Mouse (Mus musculus) lung, postnatal 36 days (tissue): ENCODE results near the gene Majin.

Source experiments
- DNase-seq: peaks from one replicate; pipeline ENCODE4 v3.0.0; 2022; ENCODE audit warnings: mixed read lengths

The Majin gene

GRCm38 (mm10) chr19:6184131-6184530, at the start of gene Majin:
Gene Majin, plus strand, starts transcription at chr19:6184388.
- DNase-seq, result no peak

GRCm38 (mm10) chr19:6136397-6136796, 47.8 kb upstream of the Majin start:
- no peak for DNase-seq

GRCm38 (mm10) chr19:6139701-6140100, 44.5 kb upstream of the Majin start:
- no peak for DNase-seq

GRCm38 (mm10) chr19:6140374-6140677, 43.9 kb upstream of the Majin start:
- DNase-seq, result no peak

GRCm38 (mm10) chr19:6140678-6141393, 43.4 kb upstream of the Majin start, which contains the start of gene Batf2:
Gene Batf2, plus strand, starts transcription at chr19:6140983.
- DNase-seq, result peak; percentile 94

GRCm38 (mm10) chr19:6141394-6141749, 42.8 kb upstream of the Majin start, which contains the start of gene Arl2:
Gene Arl2, minus strand, starts transcription at chr19:6141548.
- peak; percentile 95 for DNase-seq

- DNase-seq, result no peak
These were observed 39.3 kb upstream of the Majin start for GRCm38 (mm10) chr19:6144842-6145241.

GRCm38 (mm10) chr19:6155174-6155573, 29.0 kb upstream of the Majin start:
- no peak for DNase-seq

GRCm38 (mm10) chr19:6156372-6156771, 27.8 kb upstream of the Majin start:
- DNase-seq, result no peak

GRCm38 (mm10) chr19:6157220-6157619, 27.0 kb upstream of the Majin start:
- no peak for DNase-seq

- DNase-seq, result peak; percentile 81
These were observed 20.2 kb upstream of the Majin start for GRCm38 (mm10) chr19:6163872-6164547.

GRCm38 (mm10) chr19:6166750-6167149, 17.4 kb upstream of the Majin start:
- DNase-seq, result no peak

GRCm38 (mm10) chr19:6171215-6171614, 13.0 kb upstream of the Majin start:
- no peak for DNase-seq

GRCm38 (mm10) chr19:6174771-6175170, 9.4 kb upstream of the Majin start:
- no peak for DNase-seq

- no peak for DNase-seq
These were observed 5.4 kb upstream of the Majin start for GRCm38 (mm10) chr19:6178775-6179174.

- DNase-seq, result no peak
These were observed 2.6 kb upstream of the Majin start for GRCm38 (mm10) chr19:6181629-6182028.

GRCm38 (mm10) chr19:6182534-6182933, 1.7 kb upstream of the Majin start:
- DNase-seq, result no peak

GRCm38 (mm10) chr19:6204265-6204664, 20.1 kb downstream of the Majin start:
- no peak for DNase-seq

- peak; percentile 75 for DNase-seq
These were observed 22.5 kb downstream of the Majin start for GRCm38 (mm10) chr19:6206716-6207115.

GRCm38 (mm10) chr19:6216046-6216705, 32.0 kb downstream of the Majin start:
- DNase-seq, result no peak

GRCm38 (mm10) chr19:6218606-6219005, 34.4 kb downstream of the Majin start:
- DNase-seq, result no peak

GRCm38 (mm10) chr19:6226135-6226534, 41.9 kb downstream of the Majin start, which contains the start of gene Gpha2:
Gene Gpha2, plus strand, starts transcription at chr19:6226380.
- DNase-seq, result peak; percentile 45

- DNase-seq, result no peak
These were observed 42.6 kb downstream of the Majin start for GRCm38 (mm10) chr19:6226763-6227162.

GRCm38 (mm10) chr19:6227864-6228263, 43.7 kb downstream of the Majin start:
- DNase-seq, result no peak
